Mouse (Mus musculus): ENCODE measurements around the gene Gm8180. TPM values are rescaled to one million over a fixed set of nuclear protein-coding genes. Genes with fewer than 3 reads are reported as not detected.

Gm8180 gene
- not detected for polyA plus RNA-seq (2017; shearing (Covaris generic))

GRCm38 (mm10) chr14:43784645-43785044, at the start of gene Gm8180:
Gm8180 (minus strand) TSS chr14:43784745.

GRCm38 (mm10) chr14:43747566-43747965, 37.0 kb downstream of the Gm8180 start, which contains the start of gene Gm6526:
Gm6526 (plus strand) TSS chr14:43747866.

Other genes with a start within 250 kb of the Gm8180 start
- gene Gm5799, start 241.2 kb downstream of the Gm8180 start, polyA plus RNA-seq (2017; shearing (Covaris generic)), result not detected
- not detected for gene Gm17654, start 205.6 kb downstream of the Gm8180 start, polyA plus RNA-seq (2017; shearing (Covaris generic))
- not detected for gene Gm10375, start 176.7 kb downstream of the Gm8180 start, polyA plus RNA-seq (2017; shearing (Covaris generic))
- gene Gm8165, start 107.5 kb downstream of the Gm8180 start, polyA plus RNA-seq (2017; shearing (Covaris generic)), result not detected
- gene Gm7324, start 86.9 kb downstream of the Gm8180 start, polyA plus RNA-seq (2017; shearing (Covaris generic)), result 1.4 TPM
- not detected for gene Gm16506, start 57.3 kb downstream of the Gm8180 start, polyA plus RNA-seq (2017; shearing (Covaris generic))
- gene Gm6526, start 36.9 kb downstream of the Gm8180 start, polyA plus RNA-seq (2017; shearing (Covaris generic)), result not detected
- gene Ear1, start 90.8 kb upstream of the Gm8180 start, polyA plus RNA-seq (2017; shearing (Covaris generic)), result not detected
- not detected for gene Ear10, start 138.8 kb upstream of the Gm8180 start, polyA plus RNA-seq (2017; shearing (Covaris generic))
- 0.17 TPM for gene Gm8113, start 140.6 kb upstream of the Gm8180 start, polyA plus RNA-seq (2017; shearing (Covaris generic))
- gene Ang5, start 172.3 kb upstream of the Gm8180 start, polyA plus RNA-seq (2017; shearing (Covaris generic)), result not detected
- not detected for gene Ang6, start 217.5 kb upstream of the Gm8180 start, polyA plus RNA-seq (2017; shearing (Covaris generic))